Comparison of ENCODE assay signal across 8 mouse cellular contexts in the genomic region with DNA sequence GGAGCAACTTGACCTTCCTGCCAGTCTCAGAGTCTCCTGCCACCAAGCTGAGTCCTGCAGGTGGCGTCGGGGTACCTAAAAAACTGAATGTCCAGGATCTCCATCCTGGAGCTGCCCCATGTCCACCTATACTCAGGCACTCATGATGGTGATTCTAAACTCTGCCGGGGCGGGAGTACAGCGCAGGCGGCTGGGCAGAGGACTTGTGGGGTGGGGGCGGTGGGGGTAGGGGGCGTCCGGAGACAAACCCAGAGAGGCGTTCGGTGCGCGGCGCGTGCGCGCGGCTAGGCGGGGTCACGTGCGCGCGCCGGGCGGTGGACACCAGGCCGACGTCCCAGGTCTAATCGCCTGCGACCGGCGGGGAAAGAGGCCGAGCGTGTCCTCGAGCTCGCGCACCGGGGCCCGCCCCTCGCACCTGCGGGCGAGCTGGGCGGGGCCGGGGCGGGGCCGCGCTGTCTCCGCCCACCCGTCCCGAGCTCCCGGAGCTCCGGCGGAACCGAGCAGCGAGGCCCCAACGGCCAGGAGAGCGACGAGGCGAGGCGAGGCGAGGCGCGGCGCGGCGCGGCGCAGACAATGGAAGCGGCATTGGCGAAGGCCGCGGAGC. TPM values are rescaled to one million over a fixed set of nuclear protein-coding genes. Genes with fewer than 3 reads are reported as not detected.
DNase-seq lines count a peak whose midpoint lies in the region; ATAC-seq and TF ChIP-seq lines count a peak whose summit lies in the region.

A gene (plus strand): TSS at position 328 of the 604 bp plus-strand sequence.

- 0 out of 2 replicates have a peak, but pooled peaks have one; percentile 7 for TF ChIP-seq CTCF in small intestine, adult 2 months (IDR thresholded peaks at IDR 0.05; ENCODE audit: extremely low read depth, insufficient read length, insufficient replicate concordance, low read depth, low read length)

- peaks cover 42% of the 10 kb centered on the region for H3K4me1 ChIP-seq in forebrain, embryonic 13.5 days
- peaks cover 38% of the 10 kb centered on the region for H3K4me1 ChIP-seq in hindbrain, embryonic 14.5 days (replicated peaks; ENCODE audit: control insufficient read depth, insufficient read depth, low read length)
- H3K4me1 ChIP-seq in small intestine, adult 2 months (ENCODE audit: control insufficient read depth, insufficient read depth, insufficient read length, low read length), result peaks cover 41% of the 10 kb centered on the region

- ATAC-seq in forebrain, embryonic 13.5 days, result peak; percentile 69
- peak; percentile 78 for ATAC-seq in hindbrain, embryonic 14.5 days (ENCODE audit: low FRiP score)

- H3K27me3 ChIP-seq in forebrain, embryonic 13.5 days, result no peaks in the 10 kb centered on the region
- H3K27me3 ChIP-seq in hindbrain, embryonic 14.5 days (ENCODE audit: control insufficient read depth, insufficient read depth, low read length), result no peaks in the 10 kb centered on the region
- H3K27me3 ChIP-seq in small intestine, adult 2 months (ENCODE audit: control insufficient read depth, insufficient read depth, low read length), result no peaks in the 10 kb centered on the region

- H3K4me3 ChIP-seq in forebrain, embryonic 13.5 days, result peak within 1 kb of the TSS; percentile 84
- peak within 1 kb of the TSS; percentile 97 for H3K4me3 ChIP-seq in hindbrain, embryonic 14.5 days (replicated peaks; ENCODE audit: low read length)
- peak within 1 kb of the TSS; percentile 31 for H3K4me3 ChIP-seq in macrophage (ENCODE audit: inconsistent target)
- peak within 1 kb of the TSS; percentile 96 for H3K4me3 ChIP-seq in small intestine, adult 2 months (ENCODE audit: low read depth, low read length)

- H3K27ac ChIP-seq in forebrain, embryonic 13.5 days, result peak within 1 kb of the TSS; percentile 85
- H3K27ac ChIP-seq in hindbrain, embryonic 14.5 days, result peak within 1 kb of the TSS; percentile 91
- H3K27ac ChIP-seq in macrophage, result no peak within 1 kb of the TSS
- peak within 1 kb of the TSS; percentile 84 for H3K27ac ChIP-seq in small intestine, adult 2 months (ENCODE audit: insufficient read depth, low read depth, low read length)

- intact Hi-C loops in gastrocnemius, postnatal 36 days (cut with DNase I), result no loop called here
- intact Hi-C loops in left cerebral cortex, postnatal 10 days (cut with DNase I), result no loop called here

- H3K9me3 ChIP-seq in forebrain, embryonic 13.5 days (replicated peaks), result no peaks in the 10 kb centered on the region
- no peaks in the 10 kb centered on the region for H3K9me3 ChIP-seq in hindbrain, embryonic 14.5 days (ENCODE audit: control insufficient read depth, low read length)

- no peaks in the 10 kb centered on the region for H3K79me2 ChIP-seq in macrophage (ENCODE audit: inconsistent target)

- TF ChIP-seq POLR2A in small intestine, adult 2 months (IDR thresholded peaks at IDR 0.05; ENCODE audit: low read depth, low read length), result peak; percentile 34; the same call in 1 of the 2 replicates

- WGBS in forebrain, embryonic 13.5 days, result 0% methylated on average over 31 of the region's 71 CpGs
- WGBS in hindbrain, embryonic 14.5 days, result under 1% methylated on average over 61 of the region's 71 CpGs
- 1% methylated on average over 67 of the region's 71 CpGs for WGBS in macrophage (ENCODE audit: missing documents)
- WGBS in small intestine, adult 2 months, result 1% methylated on average over 71 of the region's 71 CpGs

- peak within 1 kb of the TSS; percentile 85 for H3K4me2 ChIP-seq in forebrain, embryonic 13.5 days
- H3K4me2 ChIP-seq in hindbrain, embryonic 14.5 days (replicated peaks), result peak within 1 kb of the TSS; percentile 94

- DNase-seq in gastrocnemius, postnatal 10 days, result peak; percentile 51
- DNase-seq in gastrocnemius, postnatal 36 days, result no peak
- peak; percentile 83 for DNase-seq in brain, adult 2 months (ENCODE audit: low read depth, low spot score)
- DNase-seq in hindbrain, embryonic 14.5 days (ENCODE audit: low spot score), result peak; percentile 69
- peak in 1 of 2 experiments; percentile 75 for DNase-seq in left cerebral cortex, postnatal 10 days (ENCODE audit: extremely low spot score in 1 of 2, low spot score in 2 of 2)

- peak within 1 kb of the TSS; percentile 96 for H3K9ac ChIP-seq in forebrain, embryonic 13.5 days
- peak within 1 kb of the TSS; percentile 97 for H3K9ac ChIP-seq in hindbrain, embryonic 14.5 days

- H3K36me3 ChIP-seq in forebrain, embryonic 13.5 days (ENCODE audit: poor library complexity, severe bottlenecking), result peaks cover 5% of the 10 kb centered on the region; the same call in 1 of the 2 replicates
- H3K36me3 ChIP-seq in hindbrain, embryonic 14.5 days (replicated peaks; ENCODE audit: control insufficient read depth, insufficient read depth), result peaks cover 13% of the 10 kb centered on the region
- no peaks in the 10 kb centered on the region for H3K36me3 ChIP-seq in macrophage (ENCODE audit: inconsistent target)
- H3K36me3 ChIP-seq in small intestine, adult 2 months (ENCODE audit: control insufficient read depth, insufficient read depth, low read length), result no peaks in the 10 kb centered on the region

RNA-seq across cellular contexts. Expression of the gene that starts here (rescaled TPM):
- total RNA-seq in gastrocnemius, postnatal 10 days (2021), result 10 to 100 TPM; 33.1 to 43.9 TPM
- 1 to 10 TPM; 8.5 to 9.4 TPM for total RNA-seq in gastrocnemius, postnatal 36 days (2021)
- polyA plus RNA-seq in forebrain, embryonic 13.5 days (2015; fragmentation: Nextera tagmentation; extraction: Ambion mirVana), result 50.9 and 53.6 TPM in 2 replicates
- polyA plus RNA-seq in hindbrain, embryonic 14.5 days (2014; fragmentation: Nextera tagmentation; extraction: Ambion mirVana), result 92.9 and 95.5 TPM in 2 replicates
- 100 to 1,000 TPM; 148 to 156 TPM for total RNA-seq in left cerebral cortex, postnatal 10 days (2021)
- 100 to 1,000 TPM in 22 of 26 experiments, 10 to 100 TPM in 4; 69.8 to 589 (median 271) TPM for total RNA-seq in macrophage (2018; cell fraction: chromatin; rRNA removed)
- total RNA-seq in macrophage (2018; cell fraction: cytosol; rRNA removed), result 100 to 1,000 TPM in 7 of 26 experiments, 10 to 100 TPM in 19; 32.4 to 202 (median 56.7) TPM
- total RNA-seq in macrophage (2018; cell fraction: nucleus; rRNA removed), result 100 to 1,000 TPM in 18 of 26 experiments, 10 to 100 TPM in 8; 44.8 to 496 (median 216) TPM
- 13.9 to 47.0 TPM (median 37.1 TPM) in 3 replicates for polyA plus RNA-seq in macrophage (2018)
- 51.2 and 110 TPM in 2 replicates for polyA plus RNA-seq in small intestine, adult 2 months (2012; rRNA removed)

Comparison
In these comparisons a context has a peak if more than half of its experiments do, and no peak if none do; other contexts are left out.
1. DNase-seq: peak in gastrocnemius, postnatal 10 days (single experiment), brain, adult 2 months (single experiment) and hindbrain, embryonic 14.5 days (single experiment); none in gastrocnemius, postnatal 36 days (0 of 2).
2. H3K4me3 ChIP-seq: peak in every context shown above with its lines; median percentile 97 in hindbrain, embryonic 14.5 days; 96 in small intestine, adult 2 months; 84 in forebrain, embryonic 13.5 days; 31 in macrophage.